Mouse (Mus musculus) monocyte, adult 2 months (primary cell): ENCODE measurements at regions not wholly inside any gene's neighbourhood (a gene's known extent, or its start where the extent isn't known, plus 50 kb on each side); places are given as distances from the start of the nearest gene placed in this dataset.
"Not testable (repeated sequence)": the region's sequence is repeated elsewhere in the genome, so short reads cannot be mapped to it uniquely, and the experiment has no call there.

ENCODE experiments used
- DNase-seq, 2 experiments: peaks; one replicate each; pipeline ENCODE4 v3.0.0; 2022; ENCODE audit warnings: low spot score in 2 of 2, low read depth in 1 of 2

DNA sequence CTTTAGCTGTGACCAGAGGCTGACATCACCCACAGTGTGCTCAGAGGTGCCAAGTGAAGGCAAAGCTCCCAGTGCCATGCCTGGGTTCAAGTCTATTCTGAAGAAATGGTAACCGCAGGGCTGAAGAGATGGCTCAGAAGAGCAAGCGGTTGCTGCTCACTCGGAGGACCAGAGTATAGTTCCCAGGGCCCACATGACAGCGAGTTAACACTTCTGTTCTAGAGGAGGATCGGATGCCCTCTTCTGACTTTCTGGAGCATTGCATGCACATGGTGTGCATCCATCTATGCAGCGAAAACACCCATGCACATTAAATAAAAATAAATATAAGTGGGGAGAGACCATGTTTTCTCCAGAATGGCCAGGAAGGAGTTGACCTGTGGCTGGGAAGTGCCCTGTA is 209.5 kb downstream of the Sorl1 start:
- DNase-seq, result no peak

DNA sequence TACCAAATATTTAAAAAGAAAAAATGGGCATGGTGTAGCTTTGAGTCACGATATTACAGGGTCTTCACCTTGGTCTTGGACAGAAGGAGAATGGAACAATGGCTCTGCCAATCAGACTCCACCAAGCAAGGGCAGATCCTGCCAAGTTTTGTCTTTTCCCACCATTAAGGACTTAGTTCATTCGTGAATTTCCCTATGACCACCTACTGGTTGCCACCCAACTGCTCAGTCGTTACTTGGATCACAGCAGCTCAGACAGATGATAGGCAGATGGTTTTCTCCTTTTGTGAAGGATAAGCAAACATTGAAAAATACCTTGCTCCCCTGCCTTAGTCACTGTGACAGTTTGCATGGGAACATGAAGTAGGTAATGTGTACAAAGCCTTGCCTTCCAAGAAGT is 210.2 kb downstream of the Sorl1 start:
- no peak for DNase-seq

DNA sequence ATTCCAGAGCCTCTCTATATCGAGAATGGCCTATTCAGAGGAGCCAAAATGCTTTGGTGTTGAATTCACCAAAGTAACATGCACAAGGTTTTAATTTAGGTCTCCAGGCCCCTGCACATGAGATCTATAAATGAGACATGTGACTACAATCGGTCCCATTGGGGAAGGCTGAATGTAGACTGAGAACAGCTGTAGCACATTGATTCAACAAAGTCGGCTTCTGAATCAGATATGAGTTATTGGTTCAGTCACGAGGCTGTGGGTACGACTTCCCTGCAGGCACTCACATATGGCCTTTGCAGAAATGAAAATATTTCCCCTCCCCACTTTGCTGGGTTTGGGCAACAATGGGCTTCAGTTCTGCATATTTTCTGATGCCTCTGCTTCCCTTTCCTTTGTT is 211.6 kb downstream of the Sorl1 start:
- no peak for DNase-seq

DNA sequence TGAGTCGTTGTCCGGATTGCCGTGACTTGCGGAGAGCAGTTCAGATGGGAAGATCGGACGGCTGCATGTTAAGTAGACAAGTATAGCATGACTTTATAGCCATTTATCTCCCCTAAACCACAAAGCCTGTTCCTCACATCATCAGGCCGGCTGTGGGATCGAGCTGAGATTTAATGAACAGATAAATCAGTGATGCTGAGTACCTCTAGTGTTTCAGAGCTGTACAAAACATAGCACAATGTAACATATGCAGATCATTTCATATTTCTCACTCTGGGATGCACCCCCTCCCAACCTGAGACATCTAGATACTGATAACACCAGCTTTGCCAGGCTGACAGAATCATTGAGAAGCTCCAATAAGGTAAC is 223.5 kb downstream of the Sorl1 start:
- no peak for DNase-seq

GRCm38 (mm10) chr9:41899766-41900605 is 224.1 kb downstream of the Sorl1 start:
- DNase-seq, result no peak

GRCm38 (mm10) chr9:41895106-41895505 is 229.0 kb downstream of the Sorl1 start:
- no peak for DNase-seq

GRCm38 (mm10) chr9:41892841-41893240 is 231.3 kb downstream of the Sorl1 start:
- no peak for DNase-seq

DNA sequence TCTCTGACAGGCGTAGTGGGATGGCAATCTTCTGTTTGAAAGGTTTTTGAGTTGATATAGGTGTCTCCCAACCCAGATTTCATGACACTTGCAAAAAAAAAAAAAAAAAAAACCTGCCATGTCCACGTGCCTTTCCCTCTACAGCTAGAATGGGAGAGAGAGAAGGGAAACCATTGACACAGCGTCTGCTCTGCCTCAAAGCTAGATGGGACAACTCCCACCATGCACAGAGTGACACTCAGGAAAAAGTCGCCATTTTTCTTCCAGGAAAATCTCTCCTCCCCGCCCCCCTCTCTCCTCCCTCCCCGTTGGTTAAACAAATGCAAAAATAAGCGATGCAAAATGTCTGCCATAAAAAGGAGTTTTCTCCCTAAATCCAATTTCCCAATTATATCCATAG is 232.9 kb downstream of the Sorl1 start:
- DNase-seq, result no peak

DNA sequence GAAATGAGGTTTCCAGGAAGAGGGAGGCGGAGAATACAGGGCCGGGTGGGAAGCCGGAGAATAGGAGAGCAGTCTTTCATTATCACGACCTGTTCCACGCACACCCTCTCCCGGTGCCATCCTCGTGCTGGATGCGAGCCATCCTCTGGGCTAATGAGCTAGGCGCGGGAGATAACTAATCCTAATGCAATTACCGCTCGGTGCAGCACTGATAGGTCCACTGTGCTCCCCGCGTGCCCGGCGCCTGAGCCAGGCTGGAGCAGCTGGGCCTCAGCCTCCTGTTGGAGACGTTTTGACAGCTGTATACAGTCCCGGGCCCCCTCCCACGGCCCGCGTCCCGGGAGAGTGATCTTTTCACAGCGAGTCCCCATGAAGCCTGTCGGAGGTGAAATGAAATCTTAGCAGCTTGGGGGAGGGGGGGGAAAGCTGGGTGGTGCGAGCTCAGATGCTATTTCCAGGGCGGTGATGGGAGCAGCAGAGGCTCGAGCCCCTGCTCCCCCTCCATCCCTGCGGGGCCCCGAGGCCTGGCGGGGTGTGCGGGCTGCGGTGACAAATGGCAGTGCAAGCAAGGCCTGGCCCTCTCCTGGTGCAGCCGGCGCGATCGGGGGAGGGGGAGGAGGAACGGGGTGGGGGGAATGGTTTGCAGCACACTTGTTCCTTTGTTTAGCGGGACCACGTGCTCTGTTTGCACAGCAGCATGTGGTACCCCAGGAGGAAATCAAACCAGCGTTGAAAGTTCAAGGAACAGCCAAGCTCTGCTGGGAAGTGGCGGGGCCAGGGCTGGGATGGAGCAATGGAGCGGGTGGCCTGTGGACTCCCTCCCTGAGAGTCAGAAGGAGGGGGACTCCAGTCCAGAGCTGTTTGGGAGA is 233.6 kb downstream of the Sorl1 start:
- no peak for DNase-seq

- DNase-seq, result no peak
Observed at GRCm38 (mm10) chr9:41889568-41890272, 234.4 kb downstream of the Sorl1 start.

- no peak for DNase-seq
Observed at GRCm38 (mm10) chr9:41888616-41889150, 235.4 kb downstream of the Sorl1 start.

GRCm38 (mm10) chr9:41886456-41886855 is 237.6 kb downstream of the Sorl1 start:
- not testable (repeated sequence) for DNase-seq

DNA sequence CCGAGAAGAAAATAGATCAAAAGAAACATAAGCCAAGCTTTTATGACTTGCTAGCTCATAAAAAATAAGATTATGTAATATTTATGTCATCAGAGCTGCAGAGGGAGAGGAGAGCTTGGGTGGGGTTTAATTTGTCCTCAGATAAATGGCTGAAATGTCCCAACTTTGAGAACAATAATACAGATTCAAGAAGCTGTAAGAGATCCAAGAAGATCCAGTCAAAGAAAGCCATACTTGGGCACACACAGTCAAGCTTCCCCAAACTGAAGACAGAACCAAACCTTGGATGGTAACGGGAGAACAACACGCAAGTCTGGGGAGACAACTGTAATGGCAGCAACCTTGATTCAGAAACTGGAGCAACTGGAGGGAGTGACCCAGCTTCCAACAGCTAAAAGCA is 243.6 kb downstream of the Sorl1 start:
- DNase-seq, result no peak

DNA sequence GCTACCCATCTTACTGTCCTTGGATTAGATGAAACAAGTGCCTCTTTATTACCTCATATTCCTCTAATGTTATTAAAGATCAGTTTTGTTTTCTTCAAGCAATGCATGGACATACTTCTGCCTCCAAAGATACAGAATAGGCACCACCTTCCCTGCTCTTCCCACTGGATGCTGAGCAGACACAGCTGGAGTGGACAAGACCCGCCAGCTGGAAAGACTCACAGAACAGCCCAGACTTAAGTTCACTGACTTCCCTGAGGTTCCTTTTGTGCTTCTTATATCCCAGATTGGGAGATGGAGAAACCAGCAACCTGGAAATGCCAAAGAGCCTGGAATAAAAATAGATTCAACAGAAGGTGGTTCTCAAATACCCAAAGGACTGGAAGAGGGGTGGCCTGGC is 245.0 kb downstream of the Sorl1 start:
- no peak for DNase-seq

DNA sequence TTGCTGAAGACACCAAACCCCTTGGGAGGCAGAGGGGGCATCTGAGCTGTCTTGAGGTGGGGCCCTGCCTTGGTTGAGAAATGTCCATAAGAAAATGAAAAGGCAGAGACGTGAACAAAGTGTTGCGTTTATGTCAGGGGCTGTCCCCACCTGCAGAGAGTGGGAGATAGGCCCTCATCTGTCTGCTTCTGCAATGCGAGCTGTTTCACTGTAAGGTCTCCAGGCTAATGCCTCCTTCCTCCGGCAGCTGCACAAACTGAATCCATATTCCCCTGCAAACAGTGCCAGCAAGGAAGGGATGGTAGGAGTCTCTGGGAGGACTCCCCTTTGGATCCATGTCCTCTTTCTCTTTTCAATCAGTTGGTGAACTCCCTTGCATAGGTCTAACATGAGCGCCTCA is 263.0 kb downstream of the Sorl1 start:
- DNase-seq, result no peak

DNA sequence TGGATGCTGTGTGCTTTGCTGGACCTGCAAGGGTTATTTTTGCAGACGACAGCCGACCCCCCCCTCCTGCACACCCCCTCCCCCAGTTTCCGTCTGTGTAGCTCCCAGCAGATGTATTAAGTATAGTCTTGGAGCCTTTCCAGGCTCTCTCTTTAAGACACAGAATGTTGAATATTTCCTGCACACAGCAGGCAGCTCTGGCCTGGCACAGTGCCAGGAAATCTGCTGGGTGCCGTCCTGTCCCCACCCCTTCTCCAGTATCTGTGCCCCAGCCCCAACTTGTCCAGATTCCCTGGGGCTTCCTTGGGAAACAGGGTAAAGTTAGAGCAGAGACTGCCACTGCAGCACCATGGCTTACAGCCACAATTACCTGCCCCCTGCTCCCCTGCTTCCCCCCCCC is 263.4 kb downstream of the Sorl1 start:
- no peak for DNase-seq

- DNase-seq, result no peak
Observed at GRCm38 (mm10) chr9:41859780-41860179, 264.3 kb downstream of the Sorl1 start.

DNA sequence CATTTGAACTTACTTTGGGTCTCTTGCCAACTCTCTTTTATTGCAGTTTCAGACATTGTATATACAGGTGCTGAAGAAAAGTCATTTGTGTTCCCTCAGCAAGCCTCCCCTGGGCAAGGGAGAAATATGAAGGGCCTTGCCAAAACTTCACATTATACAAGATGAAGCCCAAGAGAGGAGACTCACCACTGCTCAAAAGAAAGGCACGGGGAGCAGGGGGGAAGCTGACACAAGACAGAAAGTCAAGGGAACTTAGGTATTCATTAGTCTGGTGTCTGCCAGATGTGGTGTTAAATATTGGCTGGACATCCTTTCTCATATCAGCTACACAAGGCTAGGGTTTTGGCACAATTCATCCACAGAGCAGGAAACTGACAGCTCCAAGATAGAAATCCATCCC is 272.0 kb downstream of the Sorl1 start:
- no peak for DNase-seq

- no peak for DNase-seq
Observed at GRCm38 (mm10) chr9:41849628-41850326, 274.3 kb downstream of the Sorl1 start.

- no peak for DNase-seq
Observed at GRCm38 (mm10) chr9:41844616-41845015, 279.5 kb downstream of the Sorl1 start.
